Mouse (Mus musculus) activated CD4-positive, CD25-positive, alpha-beta regulatory T cell (primary cell): ENCODE data around the gene Wars. TPM values are rescaled to one million over a fixed set of nuclear protein-coding genes. Genes with fewer than 3 reads are reported as not detected.

ENCODE experiments used
- polyA plus RNA-seq, 2 experiments: library from polyadenylated mRNA; unstranded; fragments of 100-300 nt; shearing (Covaris generic); gene quantifications; one replicate each; pipeline ENCODE4 v1.2.1; 2017

Gene Wars
- polyA plus RNA-seq, result 100 to 1,000 TPM in 1 of 2 experiments, 10 to 100 TPM in 1; 67.3 to 104 TPM

GRCm38 (mm10) chr12:108893715-108894431 lies at the start of gene Wars:
Gene Wars (minus strand): TSS chr12:108894174.

GRCm38 (mm10) chr12:108892989-108893714 lies 822 bp downstream of the Wars start, which contains the start of gene Wdr25:
Gene Wdr25 (plus strand): TSS chr12:108893631.

GRCm38 (mm10) chr12:108835840-108836409 lies 58.0 kb downstream of the Wars start, which contains the start of the genes Slc25a29 and Slc25a47:
Gene Slc25a29 (minus strand): TSS chr12:108835883.
Gene Slc25a47 (plus strand): TSS chr12:108836046.

Other genes starting within 250 kb of the Wars start
- gene Degs2, start 191.9 kb downstream of the Wars start, polyA plus RNA-seq, result 1 to 10 TPM; 2.4 to 4.8 TPM
- 10 to 100 TPM; 15.9 to 16.6 TPM for gene Yy1, start 101.2 kb downstream of the Wars start, polyA plus RNA-seq
- gene Slc25a29, start 58.3 kb downstream of the Wars start, polyA plus RNA-seq, result 1 to 10 TPM; 4.2 to 4.9 TPM
- 1 to 10 TPM in 1 of 2 experiments, under 1 TPM in 1; 0.43 to 1.3 TPM for gene Slc25a47, start 58.1 kb downstream of the Wars start, polyA plus RNA-seq
- gene Wdr25, start 543 bp downstream of the Wars start, polyA plus RNA-seq, result 1 to 10 TPM; 6.1 to 6.6 TPM
- 1 to 10 TPM; 1.1 to 2.6 TPM for gene Begain, start 174.0 kb upstream of the Wars start, polyA plus RNA-seq